Mouse (Mus musculus) embryo, embryonic 10 days (tissue): ENCODE measurements at regions not wholly inside any gene's neighbourhood (a gene's known extent, or its start where the extent isn't known, plus 50 kb on each side); places are given as distances from the start of the nearest gene placed in this dataset.
A peak's percentile ranks its signal among the peaks of the same experiment; 100 is the strongest.

Experiments
- DNase-seq: peaks from one replicate; pipeline ENCODE4 v3.0.0-alpha.2; 2015; ENCODE audit warnings: low spot score

GRCm38 (mm10) chr16:24255037-24255436 lies 138.3 kb upstream of the Lpp start:
- no peak for DNase-seq

- no peak for DNase-seq
Observed at GRCm38 (mm10) chr16:24254590-24254989, 138.7 kb upstream of the Lpp start.

GRCm38 (mm10) chr16:24254143-24254542 lies 139.2 kb upstream of the Lpp start:
- DNase-seq: no peak

- no peak for DNase-seq
Observed at GRCm38 (mm10) chr16:24247291-24247690, 146.0 kb upstream of the Lpp start.

- no peak for DNase-seq
Observed at GRCm38 (mm10) chr16:24238075-24238555, 155.2 kb upstream of the Lpp start.

- no peak for DNase-seq
Observed at GRCm38 (mm10) chr16:24237425-24237824, 155.9 kb upstream of the Lpp start.

GRCm38 (mm10) chr16:24237013-24237412 lies 156.3 kb upstream of the Lpp start:
- DNase-seq: no peak

- no peak for DNase-seq
Observed at GRCm38 (mm10) chr16:24236511-24236910, 156.8 kb upstream of the Lpp start.

GRCm38 (mm10) chr16:24234795-24235194 lies 158.5 kb upstream of the Lpp start:
- no peak for DNase-seq

- DNase-seq: no peak
Observed at GRCm38 (mm10) chr16:24232001-24232530, 161.2 kb upstream of the Lpp start.

GRCm38 (mm10) chr16:24231506-24231905 lies 161.8 kb upstream of the Lpp start:
- DNase-seq: no peak

GRCm38 (mm10) chr16:24229002-24229607 lies 164.2 kb upstream of the Lpp start:
- no peak for DNase-seq

GRCm38 (mm10) chr16:24225897-24226296 lies 167.4 kb upstream of the Lpp start:
- DNase-seq: no peak

GRCm38 (mm10) chr16:24225090-24225489 lies 168.2 kb upstream of the Lpp start:
- no peak for DNase-seq

GRCm38 (mm10) chr16:24223901-24224300 lies 169.4 kb upstream of the Lpp start:
- DNase-seq: no peak

GRCm38 (mm10) chr16:24223527-24223880 lies 169.8 kb upstream of the Lpp start:
- no peak for DNase-seq

- no peak for DNase-seq
Observed at GRCm38 (mm10) chr16:24222759-24223526, 170.4 kb upstream of the Lpp start.

- no peak for DNase-seq
Observed at GRCm38 (mm10) chr16:24221992-24222391, 171.3 kb upstream of the Lpp start.

- DNase-seq: no peak
Observed at GRCm38 (mm10) chr16:24220613-24221012, 172.7 kb upstream of the Lpp start.

GRCm38 (mm10) chr16:24219691-24220090 lies 173.6 kb upstream of the Lpp start:
- no peak for DNase-seq

GRCm38 (mm10) chr16:24218850-24219185 lies 174.5 kb upstream of the Lpp start:
- no peak for DNase-seq

GRCm38 (mm10) chr16:24218162-24218849 lies 175.0 kb upstream of the Lpp start:
- DNase-seq: peak; percentile 31

GRCm38 (mm10) chr16:24216828-24217227 lies 176.5 kb upstream of the Lpp start:
- DNase-seq: no peak
